Mouse (Mus musculus) frontal cortex, postnatal 10 days (tissue): Measurements from ENCODE around the gene Cfap45.
A peak's percentile ranks its signal among the peaks of the same experiment; 100 is the strongest.

Experiments
- DNase-seq, 2 experiments: peaks; one replicate each; pipeline ENCODE4 v3.0.0; 2022; ENCODE audit warnings: low spot score in 2 of 2, mixed read lengths in 1 of 2

Gene Cfap45

DNA sequence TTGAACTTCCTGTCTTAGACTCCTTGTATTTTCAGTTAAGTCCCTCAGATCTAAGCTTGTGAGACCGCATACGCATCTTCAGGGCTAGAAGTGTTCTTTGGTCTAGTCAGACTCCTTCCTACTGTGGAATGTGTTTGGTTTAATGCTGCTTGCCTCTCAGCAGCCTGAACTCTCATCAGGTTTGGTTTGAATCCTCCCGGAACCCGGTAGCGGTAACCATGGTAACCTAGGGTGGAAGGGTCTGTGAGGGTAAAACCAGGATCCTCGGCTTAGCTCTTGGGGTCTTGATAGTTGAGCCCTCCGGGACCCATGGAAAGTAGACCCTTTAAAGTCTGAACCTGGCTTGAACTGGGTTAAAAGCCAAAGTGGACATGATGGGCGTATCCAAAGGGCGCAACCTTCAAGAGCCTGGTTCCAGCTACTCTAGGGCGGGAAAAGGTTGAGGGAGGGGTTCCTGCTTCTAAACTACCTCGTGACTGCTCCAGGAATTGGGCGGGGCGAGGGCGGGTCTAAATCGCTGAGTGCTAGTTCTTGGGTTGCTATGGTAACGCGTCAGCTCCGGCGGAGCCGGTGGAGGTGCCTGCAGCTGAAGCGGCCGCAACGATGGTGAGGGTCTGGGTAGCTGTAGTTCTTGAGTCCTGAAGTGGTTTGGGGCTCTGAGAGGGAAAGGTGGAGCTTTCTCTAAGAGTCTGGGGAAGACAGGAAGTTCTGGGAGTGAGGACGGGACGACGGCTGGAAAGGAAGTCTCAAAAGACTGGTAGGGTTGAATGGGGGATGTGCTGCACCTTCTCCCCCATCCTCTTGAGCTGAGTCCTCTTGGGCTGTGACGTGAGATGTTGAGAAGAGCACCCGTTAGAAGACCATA, at the start of gene Cfap45:
Gene Cfap45 (plus strand): TSS at position 226 of the 865 bp plus-strand sequence.
- DNase-seq = peak; percentile 82

DNA sequence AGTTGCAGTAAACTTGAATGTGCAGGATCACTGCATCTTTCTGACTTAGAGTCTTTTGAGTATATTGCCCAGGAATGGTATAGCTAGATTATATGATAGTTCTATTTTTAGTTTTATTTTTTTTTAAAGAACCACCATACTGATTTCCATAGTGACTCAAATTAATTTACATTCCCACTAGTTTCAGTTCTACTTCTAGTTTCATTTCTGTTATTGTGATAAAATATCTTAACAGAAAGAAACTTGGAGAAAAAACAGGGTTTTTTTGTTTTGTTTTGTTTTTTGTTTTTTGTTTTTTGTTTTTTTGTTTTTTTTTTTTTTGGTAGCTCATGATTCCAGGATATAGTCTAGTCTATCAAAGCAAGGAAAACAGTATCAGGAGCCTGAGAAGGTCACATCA, 47.7 kb upstream of the Cfap45 start:
- DNase-seq = no peak

GRCm38 (mm10) chr1:172474196-172474595, 46.4 kb upstream of the Cfap45 start:
- DNase-seq = no peak

GRCm38 (mm10) chr1:172475054-172475741, 45.4 kb upstream of the Cfap45 start, which contains the start of gene Slamf9:
Gene Slamf9, plus strand, starts transcription at chr1:172475358.
- DNase-seq = no peak

DNA sequence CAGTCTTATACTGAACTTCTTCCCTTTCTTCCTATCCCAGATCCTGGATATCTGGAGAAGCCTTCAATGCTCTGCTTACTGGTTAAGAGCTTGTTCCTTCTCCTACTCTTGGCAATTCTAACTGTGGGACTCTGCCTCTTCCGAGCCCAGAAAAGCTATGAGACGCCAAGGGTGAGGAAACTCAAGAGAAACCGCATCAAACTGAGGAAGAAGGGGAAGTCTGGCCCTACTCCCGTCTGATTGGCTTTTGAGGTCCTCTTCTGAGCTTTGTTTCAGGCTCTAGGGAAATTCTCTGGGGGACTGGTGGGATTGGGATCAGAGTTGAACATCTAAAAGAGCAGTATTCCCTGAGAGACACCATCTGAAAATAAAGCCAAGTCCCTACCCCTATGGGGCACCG, 42.6 kb upstream of the Cfap45 start:
- no peak for DNase-seq

DNA sequence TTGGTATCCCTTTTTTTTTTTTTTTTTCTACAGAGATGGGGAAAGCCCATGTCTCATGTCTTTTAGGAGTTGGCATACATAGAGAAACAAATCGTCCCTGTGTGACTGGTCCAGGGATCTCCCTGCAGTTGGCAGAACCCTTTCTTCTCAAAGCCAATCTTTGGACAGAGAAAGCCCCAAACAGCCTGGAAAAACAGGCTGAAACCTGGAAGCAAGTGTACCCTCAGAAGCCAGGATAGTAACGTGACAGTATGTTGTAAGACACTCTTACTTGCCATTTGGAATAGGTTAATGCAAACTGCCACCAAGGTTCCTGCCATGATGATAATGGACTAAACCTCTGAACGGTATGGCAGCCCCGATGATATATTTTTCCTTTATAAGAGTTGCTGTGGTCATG, 40.2 kb upstream of the Cfap45 start:
- no peak for DNase-seq

GRCm38 (mm10) chr1:172481111-172481510, 39.5 kb upstream of the Cfap45 start:
- DNase-seq = peak in 1 of 2 experiments; percentile 14

GRCm38 (mm10) chr1:172481540-172482280, 38.9 kb upstream of the Cfap45 start, which contains the start of gene Igsf9:
Gene Igsf9, plus strand, starts transcription at chr1:172481788.
- peak; percentile 93 to 94 for DNase-seq

- peak in 1 of 2 experiments; percentile 8 for DNase-seq
Observed at GRCm38 (mm10) chr1:172482518-172483360, 37.9 kb upstream of the Cfap45 start.

DNA sequence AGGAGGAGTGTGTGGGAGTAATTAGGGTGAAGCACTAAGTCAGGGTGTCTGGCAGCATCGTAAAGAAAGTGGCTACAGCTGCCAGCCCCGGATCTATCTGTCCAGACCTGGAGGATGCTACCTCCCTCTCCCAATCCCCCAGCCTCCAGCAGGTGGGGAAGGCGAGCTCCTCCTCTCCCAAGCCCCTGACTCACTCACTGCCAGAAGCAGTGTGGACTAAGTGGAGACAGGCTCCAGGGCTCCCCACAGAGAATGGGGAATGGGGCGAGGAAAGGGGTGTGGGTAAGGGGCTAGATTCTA, 37.3 kb upstream of the Cfap45 start:
- peak in 1 of 2 experiments; percentile 11 for DNase-seq

GRCm38 (mm10) chr1:172484236-172484635, 36.4 kb upstream of the Cfap45 start:
- peak in 1 of 2 experiments; percentile 6 for DNase-seq

DNA sequence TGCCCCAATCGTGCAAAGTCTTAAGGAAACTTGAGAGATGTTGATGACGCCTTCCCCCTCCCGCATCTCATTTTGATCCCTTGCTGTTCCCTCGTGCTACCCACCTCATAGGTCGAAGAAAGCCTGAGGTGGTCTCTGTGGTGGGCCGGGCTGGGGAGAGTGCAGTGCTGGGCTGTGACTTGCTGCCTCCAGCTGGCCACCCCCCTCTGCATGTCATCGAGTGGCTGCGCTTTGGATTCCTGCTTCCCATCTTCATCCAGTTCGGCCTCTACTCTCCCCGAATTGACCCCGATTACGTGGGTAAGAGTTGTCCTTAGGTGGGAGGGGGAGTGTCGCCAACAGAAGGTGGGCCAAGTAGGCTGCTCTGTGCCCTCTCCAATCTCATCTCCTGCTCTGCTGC, 35.9 kb upstream of the Cfap45 start:
- DNase-seq = peak in 1 of 2 experiments; percentile 7

DNA sequence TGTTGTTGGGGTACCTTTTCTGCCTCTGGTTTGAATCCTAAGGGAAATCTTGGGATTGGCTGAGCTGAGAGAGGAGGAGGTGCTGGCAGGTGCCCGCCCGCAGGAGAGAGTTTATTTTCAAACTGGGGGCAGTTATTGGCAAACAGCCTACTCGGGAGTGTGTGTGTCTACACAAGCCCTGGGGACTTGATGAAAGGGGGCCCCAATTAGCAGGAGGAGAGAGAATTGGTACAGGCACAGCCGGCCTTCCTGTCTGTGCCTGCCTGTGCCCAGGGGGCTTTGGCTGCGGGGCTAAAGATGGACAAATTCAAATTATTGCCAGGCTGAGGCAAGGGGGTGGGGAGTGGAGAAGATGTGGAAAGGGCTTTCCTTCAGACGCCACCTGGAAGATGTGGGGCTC, 34.8 kb upstream of the Cfap45 start:
- DNase-seq = peak in 1 of 2 experiments; percentile 8

- DNase-seq = peak in 1 of 2 experiments; percentile 7
Observed at GRCm38 (mm10) chr1:172486236-172486635, 34.4 kb upstream of the Cfap45 start.

GRCm38 (mm10) chr1:172486651-172487050, 34.0 kb upstream of the Cfap45 start:
- DNase-seq = peak in 1 of 2 experiments; percentile 5

- no peak for DNase-seq
Observed at GRCm38 (mm10) chr1:172487859-172488258, 32.7 kb upstream of the Cfap45 start.

DNA sequence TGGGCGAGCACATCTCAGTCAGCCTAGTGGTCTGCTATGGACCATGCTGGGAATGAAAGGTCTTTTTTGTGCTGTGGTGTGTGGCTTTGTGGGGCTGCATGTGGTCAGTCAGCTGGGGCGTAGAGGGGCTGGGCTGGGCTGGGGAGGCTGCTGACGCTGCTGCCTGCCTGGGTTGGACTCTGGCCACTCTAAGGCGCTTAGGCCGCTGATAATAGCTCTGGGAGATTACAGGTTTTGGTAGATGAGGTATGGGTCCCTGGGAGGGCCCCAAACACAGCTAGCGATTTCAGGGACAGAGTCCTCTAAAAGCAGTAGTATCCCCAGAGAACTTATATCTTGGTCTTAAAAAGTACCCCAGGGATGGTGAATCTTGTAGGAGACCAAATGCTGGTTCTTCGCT, 31.8 kb upstream of the Cfap45 start:
- no peak for DNase-seq

- DNase-seq = no peak
Observed at GRCm38 (mm10) chr1:172489585-172490250, 30.9 kb upstream of the Cfap45 start.

DNA sequence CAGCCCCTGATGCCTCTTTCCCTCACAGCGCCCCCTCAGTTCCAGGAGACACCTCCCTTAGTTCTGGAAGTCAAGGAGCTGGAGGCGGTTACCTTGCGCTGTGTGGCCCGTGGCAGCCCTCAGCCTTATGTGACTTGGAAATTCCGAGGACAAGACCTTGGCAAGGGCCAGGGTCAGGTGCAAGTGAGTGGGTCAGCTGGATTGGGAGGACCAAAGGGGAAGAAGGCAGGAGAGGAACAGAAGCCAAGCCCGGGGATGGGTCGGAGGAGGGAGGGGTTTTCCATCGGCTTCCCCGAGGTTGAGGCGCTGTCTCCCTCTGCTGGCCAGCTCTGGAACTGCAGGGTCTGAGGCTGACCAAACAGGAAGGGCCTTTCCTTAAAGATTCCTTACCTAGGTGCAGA, 30.3 kb upstream of the Cfap45 start:
- peak in 1 of 2 experiments; percentile 85 for DNase-seq

GRCm38 (mm10) chr1:172492047-172492446, 28.6 kb upstream of the Cfap45 start:
- DNase-seq = no peak

DNA sequence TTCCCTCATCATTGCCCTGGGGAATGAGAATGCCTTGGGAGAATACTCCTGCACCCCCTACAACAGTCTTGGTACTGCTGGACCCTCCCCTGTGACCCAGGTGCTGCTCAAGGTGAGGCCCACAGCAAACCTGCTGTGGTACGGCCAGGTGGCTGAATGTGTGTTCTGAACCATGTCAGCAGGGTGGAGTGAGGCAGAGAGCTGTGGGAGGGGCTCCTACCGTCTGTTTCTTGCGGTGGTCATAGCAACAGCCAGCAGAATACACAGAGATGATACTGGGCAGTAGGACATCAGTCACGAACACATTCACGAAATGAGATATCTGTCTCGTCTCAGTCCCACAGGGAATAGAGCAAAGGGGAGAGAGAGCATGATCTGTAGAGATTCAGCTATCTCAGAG, 27.1 kb upstream of the Cfap45 start:
- DNase-seq = no peak
